Mouse (Mus musculus): ENCODE measurements around the gene Slc26a11.

Gene Slc26a11

DNA sequence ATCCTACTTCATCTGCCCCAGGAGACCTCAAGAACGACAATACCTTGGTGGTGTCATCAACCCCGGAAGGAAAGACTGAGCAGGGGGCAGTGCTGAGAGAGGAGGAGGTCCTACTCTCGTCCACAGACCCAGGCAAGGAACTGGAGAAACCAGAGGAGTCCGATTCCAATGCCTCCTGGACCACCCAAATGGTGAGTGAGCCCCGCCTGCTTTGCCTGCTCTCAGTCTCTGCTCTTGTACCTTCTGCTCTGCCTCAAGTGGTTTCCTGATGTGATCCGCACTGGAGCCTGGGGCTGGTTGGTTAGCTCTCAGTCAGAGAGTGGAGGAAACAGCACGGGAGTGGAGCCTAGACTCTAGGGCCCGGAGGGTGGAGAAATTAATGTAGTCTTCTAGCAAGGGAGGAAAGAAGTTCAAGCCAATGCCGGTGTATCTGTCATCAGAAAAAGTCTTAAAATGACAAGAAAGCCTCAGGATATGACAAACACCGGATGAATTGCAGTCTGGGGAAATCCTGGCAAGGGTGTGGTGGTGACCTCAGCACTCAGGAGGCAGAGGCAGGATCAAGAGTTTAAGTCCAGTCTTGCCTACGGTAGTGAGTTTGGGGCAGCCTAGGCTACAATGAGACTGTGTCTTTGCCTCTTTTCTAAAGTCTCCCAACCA is 47.3 kb downstream of the Slc26a11 start:
- DNase-seq, result no peak

DNA sequence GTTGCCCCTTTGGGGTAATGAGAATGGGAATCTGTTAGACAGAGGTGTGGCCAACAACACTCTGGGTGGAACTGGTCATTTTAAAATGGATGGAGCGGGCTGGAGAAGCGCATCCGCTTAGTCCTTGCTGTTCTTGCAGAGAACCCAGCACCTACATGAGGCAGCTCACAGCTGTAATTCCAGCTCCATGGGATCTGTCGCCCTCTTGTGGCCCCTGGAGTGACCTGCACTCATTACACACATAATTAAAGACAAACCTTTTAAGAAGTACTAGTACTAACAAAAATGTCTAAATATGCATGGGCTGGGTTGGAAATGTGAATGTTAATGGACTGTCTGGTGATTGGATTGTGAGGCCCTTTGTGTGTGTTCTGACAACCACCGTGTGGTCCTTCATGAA is 49.3 kb downstream of the Slc26a11 start:
- DNase-seq, result no peak

DNA sequence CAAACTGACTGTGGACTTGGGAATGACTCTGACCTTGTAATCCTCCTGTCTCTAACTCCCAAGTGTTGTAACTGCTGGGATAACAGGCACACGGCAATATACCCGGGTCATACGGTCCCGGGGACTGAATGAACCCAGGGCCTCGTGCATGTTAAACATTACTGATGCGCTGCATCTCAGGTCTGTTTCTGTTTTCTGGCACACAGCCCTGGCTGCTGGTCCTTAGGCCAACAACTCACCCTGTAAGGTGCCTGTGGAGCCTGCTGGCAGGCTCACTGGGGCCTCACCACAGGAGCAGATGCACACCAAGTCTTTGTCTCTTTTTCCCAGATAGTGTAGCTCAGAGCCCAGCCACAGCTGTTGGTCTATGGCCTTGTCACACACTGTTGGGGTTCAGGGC is 52.0 kb downstream of the Slc26a11 start:
- DNase-seq, result no peak

DNA sequence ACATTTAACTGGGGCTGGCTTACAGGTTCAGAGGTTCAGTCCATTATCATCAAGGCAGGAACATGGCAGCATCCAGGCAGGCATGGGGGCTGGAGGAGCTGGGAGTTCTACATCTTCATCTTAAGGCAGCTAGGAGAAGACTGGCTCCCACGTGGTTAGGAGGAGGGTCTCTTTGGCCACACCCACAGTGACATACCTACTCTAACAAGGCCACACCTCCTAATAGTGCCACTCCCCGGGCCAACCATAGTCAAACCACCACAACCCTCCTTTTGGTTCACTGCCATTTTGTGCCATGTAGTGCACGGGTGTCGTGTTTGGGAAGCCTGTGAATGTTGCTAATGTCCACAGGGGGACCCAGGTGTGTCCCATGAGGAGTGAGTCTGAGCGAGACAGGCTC is 52.6 kb downstream of the Slc26a11 start:
- DNase-seq, result no peak

DNA sequence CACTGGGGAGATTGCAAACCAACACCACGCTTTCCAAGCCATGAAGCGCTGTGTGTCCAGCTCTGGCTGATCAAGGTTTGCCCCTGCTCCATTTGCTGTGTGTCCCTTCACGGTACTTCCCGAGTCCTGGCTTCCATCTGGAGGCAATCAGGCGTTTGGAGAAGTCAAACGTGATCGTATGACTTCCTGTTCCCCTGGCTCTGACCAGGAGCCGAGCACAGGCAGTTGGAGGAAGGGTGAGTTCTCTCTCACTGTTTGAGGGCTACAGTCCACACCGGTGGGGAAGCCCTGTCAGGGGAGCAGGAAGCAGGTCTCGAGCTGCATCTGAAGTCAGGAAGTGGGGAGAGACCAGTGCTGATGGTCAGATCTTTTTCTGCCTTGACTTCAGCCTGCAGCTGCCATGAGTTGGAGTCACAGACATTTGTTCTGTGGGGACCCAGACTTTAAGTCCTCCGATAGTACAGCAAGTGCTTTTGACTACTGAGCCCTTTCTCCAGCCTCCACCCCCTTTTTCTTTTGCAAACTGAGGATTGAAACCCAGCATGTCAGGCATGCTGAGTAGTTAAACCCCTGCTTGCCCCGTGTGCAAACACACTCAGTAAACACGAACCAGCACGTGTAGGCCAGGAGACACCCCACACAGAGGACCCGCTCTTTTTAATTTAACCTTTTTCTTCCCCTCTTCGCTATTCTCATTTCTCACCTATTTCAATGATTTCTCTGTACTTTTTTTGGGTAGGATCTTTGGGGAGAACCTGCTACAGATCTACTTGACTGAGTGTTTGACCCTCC is 64.2 kb downstream of the Slc26a11 start:
- DNase-seq, result no peak

DNA sequence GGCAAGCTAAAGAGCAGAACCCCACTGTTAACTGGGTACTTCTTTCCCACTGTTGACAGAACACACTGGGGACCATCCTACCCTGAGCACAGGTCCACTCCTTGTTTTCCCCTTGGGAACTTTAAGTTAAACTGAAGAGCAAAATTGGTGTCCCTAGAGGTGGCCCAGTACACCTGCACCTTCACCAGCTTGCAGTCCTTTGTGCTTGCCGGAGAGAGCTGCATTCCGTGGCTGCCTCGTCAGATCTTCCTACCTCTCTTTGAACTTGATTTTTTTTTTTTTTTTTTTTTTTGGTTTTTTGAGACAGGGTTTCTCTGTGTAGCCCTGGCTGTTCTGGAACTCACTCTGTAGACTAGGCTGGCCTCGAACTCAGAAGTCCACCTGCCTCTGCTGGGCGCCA is 65.1 kb downstream of the Slc26a11 start:
- no peak for DNase-seq

DNA sequence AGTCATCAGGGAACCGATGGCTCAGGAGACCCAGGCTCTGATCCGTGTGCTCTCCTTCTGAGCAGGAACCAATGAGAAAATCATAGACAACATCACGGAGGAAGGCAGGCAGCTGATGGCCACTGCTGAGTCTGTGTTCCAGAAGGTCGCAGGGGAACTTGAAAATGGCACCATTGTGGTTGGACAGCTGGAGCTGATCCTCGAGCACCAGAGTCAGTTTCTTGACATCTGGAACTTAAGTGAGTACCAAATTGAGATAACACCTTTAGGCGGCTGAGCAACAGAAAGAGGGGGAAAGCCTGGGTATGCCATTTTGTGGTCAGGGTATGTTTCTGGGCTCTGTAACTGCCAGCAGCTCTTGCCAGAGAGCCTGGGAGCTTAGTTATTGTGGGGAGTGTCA is 72.1 kb downstream of the Slc26a11 start:
- DNase-seq, result no peak

DNA sequence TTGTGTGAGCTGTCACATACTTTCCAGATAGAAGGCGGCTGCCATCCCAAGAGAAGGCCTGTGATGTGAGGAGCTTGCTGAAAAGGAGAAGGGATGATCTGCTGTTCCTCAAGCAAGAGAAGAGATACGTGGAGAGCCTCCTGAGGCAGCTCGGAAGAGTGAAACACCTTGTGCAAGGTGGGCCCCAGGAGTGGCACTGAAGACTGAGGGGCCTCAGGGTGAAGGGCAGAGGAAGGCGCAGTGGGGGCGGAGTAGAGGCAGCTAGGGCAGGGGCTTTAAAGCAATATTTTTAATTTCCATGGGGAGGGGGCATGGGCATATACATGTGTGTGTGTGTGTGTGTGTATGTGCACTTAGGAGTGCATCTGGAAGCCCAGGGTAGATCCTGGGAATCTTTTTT is 72.6 kb downstream of the Slc26a11 start:
- DNase-seq, result no peak

DNA sequence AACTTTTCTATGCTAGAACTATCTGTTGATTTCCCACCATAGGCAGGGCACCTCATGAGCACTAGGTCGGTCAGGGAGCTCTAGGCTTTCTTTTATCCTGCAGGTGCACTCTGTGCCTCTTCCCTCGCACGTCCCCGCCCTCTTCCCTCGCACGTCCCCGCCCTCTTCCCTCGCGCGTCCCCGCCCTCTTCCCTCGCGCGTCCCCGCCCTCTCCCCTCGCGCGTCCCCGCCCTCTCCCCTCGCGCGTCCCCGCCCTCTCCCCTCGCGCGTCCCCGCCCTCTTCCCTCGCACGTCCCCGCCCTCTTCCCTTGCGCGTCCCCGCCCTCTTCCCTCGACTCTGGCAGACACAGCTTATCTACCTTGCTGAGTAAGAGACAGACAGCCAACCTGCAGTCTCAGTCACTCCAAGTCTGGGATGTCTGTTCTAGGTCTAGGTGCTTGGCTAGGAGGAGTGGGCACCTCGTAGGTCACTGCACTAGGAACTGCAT is 73.3 kb downstream of the Slc26a11 start:
- DNase-seq, result no peak
